Mouse (Mus musculus) lung, adult 2 months (tissue): ENCODE measurements around the gene Arhgap8.

Experiments
- CTCF ChIP-seq: fragments of 200-500 bp; IDR thresholded peaks from 2 replicates; pipeline ENCODE4 v1.5.1; 2011; ENCODE audit warnings: mild to moderate bottlenecking, low read length, control low read depth; ENCODE audit not compliant: insufficient read depth
- POLR2A ChIP-seq: fragments of 200-500 bp; IDR thresholded peaks from 2 replicates; pipeline ENCODE4 v1.6.1; 2011; ENCODE audit warnings: low read depth, mild to moderate bottlenecking, control low read depth, low read length, borderline replicate concordance; ENCODE audit errors: extremely low read depth

- no peak for TF ChIP-seq POLR2A
- TF ChIP-seq CTCF: no peak
Observed at GRCm38 (mm10) chr15:84675317-84675716, 44.5 kb upstream of the Arhgap8 start.
